ENCODE assay signal across 17 mouse cellular contexts in genomic region chr2:128755149-128755691, GRCm38 (mm10). TPM values are rescaled to one million over a fixed set of nuclear protein-coding genes. Genes with fewer than 3 reads are reported as not detected.
DNase-seq lines count a peak whose midpoint lies in the region; TF ChIP-seq lines count a peak whose summit lies in the region.
"Had no signal": no experiment of that assay in that cellular context is flagged by ENCODE, and none has a peak within 500 bp of the region (broad histone marks: within the 10 kb centered on the region; RNA-seq: fewer than 3 reads in every experiment).

No protein-coding gene starts in this region.

- TF ChIP-seq CTCF in layer of hippocampus, adult 2 months (conservative IDR thresholded peaks at IDR 0.05) = no peak

- intact Hi-C loops in heart, postnatal 25 days (cut with DNase I) = loop anchor here (10.0 kb wide), 1 partner anchor 60 kb away; the partner anchor contains the start of gene Tmem87b

- peak overlapping the region; percentile 23; the same call in 1 of the 2 replicates for H3K27ac ChIP-seq in layer of hippocampus, adult 2 months
- H3K27ac ChIP-seq: embryonic facial prominence, embryonic 12.5 days; forebrain, embryonic 15.5 days; hindbrain, embryonic 15.5 days had no signal

- no peak overlapping the region for H3K4me3 ChIP-seq in layer of hippocampus, adult 2 months
- H3K4me3 ChIP-seq: embryonic facial prominence, embryonic 12.5 days; forebrain, embryonic 15.5 days; hindbrain, embryonic 15.5 days had no signal

- peak; percentile 32 for DNase-seq in adrenal gland, postnatal 10 days
- no peak for DNase-seq in adrenal gland, adult 18-20 months (ENCODE audit: low spot score in 2 of 2)
- DNase-seq in heart, adult 18-20 months = peak; percentile 43 to 47
- no peak for DNase-seq in heart, postnatal 25 days (ENCODE audit: low spot score)
- DNase-seq in layer of hippocampus, adult 2 months (ENCODE audit: low spot score in 2 of 2) = no peak
- DNase-seq in layer of hippocampus, adult 18-20 months (ENCODE audit: low spot score in 2 of 2) = no peak
- no peak for DNase-seq in T-cell, adult 2 months (ENCODE audit: low spot score)
- DNase-seq in urinary bladder, postnatal 25 days (ENCODE audit: low spot score) = no peak
- DNase-seq: cerebellum, adult 11-12 months; cerebellum, adult 9-10 months; cerebellum, postnatal 25 days; gastrocnemius, postnatal 14 days; heart, postnatal 14 days; kidney, adult 8-10 months had no signal

RNA-seq across cellular contexts. Expression of gene Mertk, which starts 56.5 kb away (rescaled TPM):
- total RNA-seq in adrenal gland, postnatal 10 days (2021) = 10 to 100 TPM in 1 of 2 experiments, 1 to 10 TPM in 1; 10.0 to 12.9 TPM
- 10 to 100 TPM; 12.8 to 17.5 TPM for total RNA-seq in adrenal gland, adult 18-20 months (2021)
- 1 to 10 TPM; 6.3 to 7.3 TPM for total RNA-seq in heart, adult 18-20 months (2021)
- 1 to 10 TPM; 4.0 to 5.0 TPM for total RNA-seq in heart, postnatal 25 days (2021)
- 10 to 100 TPM; 36.0 to 38.5 TPM for total RNA-seq in layer of hippocampus, adult 2 months (2021)
- 10 to 100 TPM; 33.9 to 36.7 TPM for total RNA-seq in layer of hippocampus, adult 18-20 months (2021)

Comparison
In these comparisons a context has a peak if more than half of its experiments do, and no peak if none do; other contexts are left out.
1. DNase-seq: peak in adrenal gland, postnatal 10 days (single experiment) and heart, adult 18-20 months (2 of 2); none in adrenal gland, adult 18-20 months (0 of 2), heart, postnatal 25 days (single experiment), layer of hippocampus, adult 2 months (0 of 2), layer of hippocampus, adult 18-20 months (0 of 2), T-cell, adult 2 months (single experiment) and urinary bladder, postnatal 25 days (single experiment).